28 mouse cellular contexts compared by ENCODE assay signal in the genomic region with DNA sequence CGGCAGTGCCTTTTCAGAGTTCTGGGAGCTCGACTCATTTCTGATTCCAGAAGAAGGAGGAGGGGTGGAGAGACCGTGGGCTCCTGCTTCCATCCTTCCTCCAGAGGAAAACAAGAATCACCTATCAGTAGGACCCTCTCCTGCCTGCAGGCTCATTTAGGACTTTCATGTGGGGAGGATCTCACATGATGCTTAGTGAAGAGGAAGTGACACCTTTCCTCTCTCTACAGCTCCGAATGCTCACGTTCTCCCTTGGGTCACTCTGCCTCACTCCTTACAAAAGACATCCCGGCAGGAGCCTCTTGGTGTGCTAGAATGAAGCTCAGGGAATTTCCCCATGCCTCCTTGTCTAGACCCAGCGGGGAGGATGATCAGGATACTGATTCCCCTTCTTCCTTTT. TPM values are rescaled to one million over a fixed set of nuclear protein-coding genes. Genes with fewer than 3 reads are reported as not detected.
"Had no signal": no experiment of that assay in that cellular context is flagged by ENCODE, and none has a peak within 500 bp of the region (broad histone marks: within the 10 kb centered on the region; RNA-seq: fewer than 3 reads in every experiment).

No protein-coding gene starts in this region.

- ATAC-seq: hindbrain, embryonic 16.5 days; inflammation-experienced regulatory T-cells, adult 6 months; intestine, embryonic 15.5 days; intestine, postnatal 0 days; liver, embryonic 12.5 days had no signal

- DNase-seq: gastrocnemius, postnatal 10 days; gastrocnemius, postnatal 25 days; heart, adult 18-20 months; heart, postnatal 10 days; heart, postnatal 4 days; kidney, adult 18-20 months; kidney, adult 8-10 months; kidney, postnatal 10 days; kidney, postnatal 25 days; kidney, postnatal 4 days; layer of hippocampus, adult 9-11 months; layer of hippocampus, postnatal 36 days; left cerebral cortex, postnatal 4 days had no signal

RNA-seq across cellular contexts. Expression of a gene that starts 13.2 kb away (rescaled TPM):
- total RNA-seq: gastrocnemius, postnatal 10 days; gastrocnemius, postnatal 25 days; heart, adult 18-20 months; heart, adult 8-10 months; heart, postnatal 10 days; heart, postnatal 25 days; heart, postnatal 4 days; layer of hippocampus, adult 2 months; layer of hippocampus, postnatal 14 days; layer of hippocampus, postnatal 36 days; left cerebral cortex, adult 18-20 months; left cerebral cortex, postnatal 10 days; left cerebral cortex, postnatal 25 days; left cerebral cortex, postnatal 4 days; liver, adult 2 months had no signal

RNA-seq across cellular contexts. Expression of a gene that starts 19.8 kb away (rescaled TPM):
- total RNA-seq: gastrocnemius, adult 18-20 months; gastrocnemius, postnatal 10 days; gastrocnemius, postnatal 25 days; heart, adult 18-20 months; heart, adult 8-10 months; heart, postnatal 10 days; heart, postnatal 25 days; heart, postnatal 4 days; layer of hippocampus, adult 2 months; layer of hippocampus, postnatal 14 days; layer of hippocampus, postnatal 36 days; left cerebral cortex, adult 18-20 months; left cerebral cortex, adult 8-10 months; left cerebral cortex, postnatal 10 days; left cerebral cortex, postnatal 25 days; left cerebral cortex, postnatal 4 days; liver, adult 2 months had no signal

RNA-seq across cellular contexts. Expression of a gene that starts 31.5 kb away (rescaled TPM):
- total RNA-seq: gastrocnemius, adult 18-20 months; gastrocnemius, postnatal 10 days; gastrocnemius, postnatal 25 days; heart, adult 18-20 months; heart, adult 8-10 months; heart, postnatal 10 days; heart, postnatal 25 days; heart, postnatal 4 days; layer of hippocampus, adult 2 months; layer of hippocampus, postnatal 14 days; layer of hippocampus, postnatal 36 days; left cerebral cortex, adult 18-20 months; left cerebral cortex, adult 8-10 months; left cerebral cortex, postnatal 10 days; left cerebral cortex, postnatal 25 days; left cerebral cortex, postnatal 4 days; liver, adult 2 months had no signal
